Mouse (Mus musculus) T-cell, adult 2 months (primary cell): ENCODE measurements around the gene Gm20825.
"Not testable (repeated sequence)": the region's sequence is repeated elsewhere in the genome, so short reads cannot be mapped to it uniquely, and the experiment has no call there.

Experiments used
- DNase-seq: peaks from one replicate; pipeline ENCODE4 v3.0.0; 2022; ENCODE audit warnings: low spot score

Gene Gm20825

GRCm38 (mm10) chrY:8071407-8071806, at the start of gene Gm20825:
Gene Gm20825, minus strand, starts transcription at chrY:8071507.
- not testable (repeated sequence) for DNase-seq
